Mouse (Mus musculus): ENCODE measurements around the gene Dppa3.
A peak's percentile ranks its signal among the peaks of the same experiment; 100 is the strongest.

Gene Dppa3

DNA sequence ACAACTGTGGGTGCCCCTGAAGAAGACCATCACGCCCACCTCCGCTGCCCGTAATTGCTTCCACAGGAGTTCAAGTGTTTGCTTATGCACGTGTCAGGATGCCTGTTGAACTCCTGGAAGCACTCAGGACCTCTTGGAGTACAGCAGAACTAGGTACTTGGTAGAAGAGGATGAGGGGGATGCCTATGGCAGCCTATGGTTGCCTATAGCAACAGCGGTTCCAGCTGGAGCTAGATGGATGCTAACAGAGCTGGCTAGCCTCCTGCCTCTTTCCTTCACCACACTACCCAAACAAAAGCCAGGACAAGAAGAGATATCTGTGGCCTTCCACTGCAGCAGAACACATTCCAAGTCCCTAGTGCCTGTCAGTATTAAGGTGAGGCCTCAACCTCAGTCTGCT lies 41.5 kb downstream of the Dppa3 start:
- DNase-seq (ENCODE audit: extremely low read depth, low read depth) = no peak

- no peak for DNase-seq (ENCODE audit: extremely low read depth, low read depth)
These were observed 42.6 kb downstream of the Dppa3 start for GRCm38 (mm10) chr6:122668823-122669222.

DNA sequence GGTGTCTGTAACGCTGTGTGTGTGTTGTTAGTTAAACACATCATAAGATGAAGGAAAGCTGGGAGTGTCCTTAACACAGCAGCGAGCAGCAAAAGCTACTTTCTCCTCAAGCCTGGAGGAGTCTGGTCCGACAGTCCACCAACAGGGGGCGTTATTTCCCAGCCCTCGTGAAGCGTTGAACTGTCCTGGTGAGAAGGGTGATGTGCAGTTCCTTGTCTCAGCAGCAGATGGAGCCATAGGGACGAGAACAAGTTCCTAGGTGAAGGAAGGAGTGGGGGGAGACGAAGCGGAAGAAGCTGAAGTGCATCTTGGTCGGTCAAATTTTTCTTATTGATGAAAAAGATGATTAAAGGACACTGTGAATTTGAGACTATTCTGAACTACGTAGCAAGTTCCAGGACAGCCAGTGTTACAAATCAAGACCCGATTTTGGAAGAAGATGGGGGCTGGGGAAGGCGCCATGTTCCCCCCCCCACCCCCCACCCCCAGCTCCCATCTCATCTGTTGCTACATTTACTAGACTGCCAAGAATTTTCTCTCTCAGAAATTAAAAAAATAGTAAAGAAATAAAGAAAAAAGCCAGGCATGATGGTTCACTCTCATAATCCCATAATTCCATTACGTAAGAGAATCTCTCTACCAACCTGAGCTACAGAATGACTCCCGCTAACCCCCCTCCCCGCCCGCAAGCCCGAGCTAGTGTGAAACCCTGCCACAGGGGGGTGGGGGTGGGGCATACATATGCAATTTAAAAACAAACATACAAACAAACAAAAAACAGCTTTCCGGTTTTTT lies 43.4 kb downstream of the Dppa3 start:
- DNase-seq (ENCODE audit: extremely low read depth, low read depth) = peak; percentile 91

DNA sequence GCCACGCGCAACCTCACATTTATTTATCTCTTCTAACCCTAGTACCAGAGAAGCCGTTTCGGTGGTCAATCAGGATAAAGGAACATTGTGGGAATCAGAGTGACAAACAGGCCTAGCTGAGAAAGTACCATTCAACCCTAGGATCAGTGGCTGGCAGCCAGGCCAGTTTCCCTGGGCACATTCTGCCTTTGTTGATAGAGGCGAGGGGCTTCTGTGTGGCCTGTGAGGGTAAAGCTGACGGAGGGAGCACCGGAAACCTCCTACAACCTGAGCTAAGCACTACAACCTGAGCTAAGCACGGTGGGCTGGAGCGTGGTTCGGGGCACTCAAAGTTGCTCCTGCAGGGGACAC lies 44.0 kb downstream of the Dppa3 start:
- no peak for DNase-seq (ENCODE audit: extremely low read depth, low read depth)

DNA sequence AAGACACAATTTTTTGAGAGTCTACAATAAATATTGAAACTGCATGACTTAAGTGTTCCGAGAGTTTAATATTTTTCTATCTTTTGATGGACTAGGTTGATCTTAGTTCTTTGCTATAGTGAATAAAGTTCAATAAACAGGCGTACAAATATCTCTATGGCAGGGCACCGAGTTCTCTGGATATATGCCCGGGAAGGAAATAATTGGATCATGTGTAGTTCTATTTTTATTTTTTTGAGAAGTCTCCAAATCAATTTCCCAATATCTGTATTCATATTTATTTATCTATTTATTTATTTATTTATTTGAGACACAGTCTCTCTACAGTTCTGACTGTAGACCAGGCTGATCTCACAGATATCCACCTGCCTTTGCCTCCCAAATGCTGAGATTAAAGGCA lies 44.6 kb downstream of the Dppa3 start:
- DNase-seq (ENCODE audit: extremely low read depth, low read depth) = no peak

DNA sequence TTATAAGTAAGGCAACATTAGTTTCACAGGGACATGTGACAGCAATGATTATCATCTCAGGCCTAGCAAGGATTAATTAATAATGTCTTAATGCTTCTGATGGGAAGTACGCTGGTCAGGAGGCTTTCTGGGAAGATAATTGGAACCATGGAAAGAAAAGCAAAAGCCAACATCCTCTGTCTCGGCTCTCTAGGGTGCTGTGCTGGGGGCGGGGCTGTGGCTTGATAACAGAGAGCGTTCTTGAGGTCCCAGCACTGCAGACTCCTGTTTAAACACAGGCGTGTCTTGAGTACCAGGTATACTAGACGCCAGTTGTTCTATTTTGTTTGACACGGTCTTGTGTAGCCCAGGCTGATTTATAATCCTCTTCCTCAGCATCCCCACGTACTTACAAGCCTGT lies 46.5 kb downstream of the Dppa3 start:
- no peak for DNase-seq (ENCODE audit: extremely low read depth, low read depth)
